Mouse (Mus musculus) hindbrain, embryonic 12.5 days (tissue): ENCODE measurements around the gene Amh. TPM values are rescaled to one million over a fixed set of nuclear protein-coding genes. Genes with fewer than 3 reads are reported as not detected.

Source experiments
- ATAC-seq: fragments of 200-750 bp; cut with Nextera tagmentation; 2 replicates; pipeline ENCODE4 v1.8.0; 2017; ENCODE audit warnings: moderate TSS enrichment; ENCODE audit not compliant: low FRiP score
- H3K27ac ChIP-seq: fragments of 300-500 bp; sonication (generic); 2 replicates; pipeline ENCODE4 v1.5.1; 2016; ENCODE audit warnings: mild to moderate bottlenecking
- H3K27me3 ChIP-seq: fragments of 300-500 bp; sonication (generic); 2 replicates; pipeline ENCODE4 v1.6.1; 2016; ENCODE audit warnings: mild to moderate bottlenecking
- H3K36me3 ChIP-seq: fragments of 300-500 bp; sonication (generic); 2 replicates; pipeline ENCODE4 v1.6.1; 2016; ENCODE audit warnings: mild to moderate bottlenecking
- H3K4me1 ChIP-seq: fragments of 300-500 bp; sonication (generic); 2 replicates; pipeline ENCODE4 v1.6.1; 2016
- H3K4me2 ChIP-seq: fragments of 300-500 bp; sonication (generic); replicated peaks from 2 replicates; pipeline ENCODE4 v1.6.1; 2016; ENCODE audit warnings: mild to moderate bottlenecking
- H3K4me3 ChIP-seq: fragments of 300-500 bp; sonication (generic); 2 replicates; pipeline ENCODE4 v1.5.1; 2016; ENCODE audit warnings: mild to moderate bottlenecking
- H3K9ac ChIP-seq: fragments of 300-500 bp; sonication (generic); 2 replicates; pipeline ENCODE4 v1.6.1; 2016; ENCODE audit warnings: mild to moderate bottlenecking, moderate library complexity
- H3K9me3 ChIP-seq: fragments of 300-500 bp; sonication (generic); replicated peaks from 2 replicates; pipeline ENCODE4 v1.6.1; 2016; ENCODE audit warnings: mild to moderate bottlenecking
- WGBS: fragments of 180-500 bp; shearing (Covaris S2); methylation state at CpG from one replicate; pipeline ENCODE4 v1.1.7; 2016; 5-methylcytosine and 5-hydroxymethylcytosine counted together
- polyA plus RNA-seq: library from polyadenylated mRNA; unstranded; fragments of >200 nt; fragmentation: Nextera tagmentation; extraction: Ambion mirVana; gene quantifications from 2 replicates; pipeline ENCODE4 v1.2.1, GENCODE M21; 2016

Amh gene
- polyA plus RNA-seq, 1 experiment from 2014 or later, result not detected

DNA sequence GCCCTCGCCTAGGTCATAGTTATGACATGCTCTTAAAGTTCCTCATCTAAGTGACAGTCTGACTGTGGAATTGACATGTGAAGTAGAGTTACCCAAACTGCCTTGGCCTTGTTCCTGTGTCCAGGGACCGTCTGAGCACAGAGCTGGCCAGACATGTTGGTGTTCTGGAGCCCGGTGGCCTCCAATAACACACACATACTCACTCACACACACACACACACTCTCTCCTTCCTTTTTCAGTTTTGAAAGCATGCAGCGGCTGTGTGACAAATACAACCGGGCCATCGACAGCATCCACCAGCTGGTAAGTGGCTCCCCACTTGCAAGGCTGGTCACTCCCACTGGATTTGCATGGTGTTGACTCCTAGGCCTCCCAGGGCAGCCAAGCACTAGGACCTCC is 36.7 kb upstream of the Amh start:
- no peak overlapping the region for H3K4me2 ChIP-seq
- no peak for ATAC-seq
- no peak overlapping the region for H3K9ac ChIP-seq
- WGBS, result 91% methylated on average over 6 of the region's 6 CpGs
- peaks cover 88% of the 10 kb centered on the region for H3K36me3 ChIP-seq
- H3K27ac ChIP-seq, result no peak overlapping the region
- no peaks in the 10 kb centered on the region for H3K27me3 ChIP-seq
- no peak overlapping the region for H3K4me3 ChIP-seq
- H3K4me1 ChIP-seq, result no peaks in the 10 kb centered on the region
- no peaks in the 10 kb centered on the region for H3K9me3 ChIP-seq

GRCm38 (mm10) chr10:80773816-80774215 is 31.2 kb upstream of the Amh start:
- H3K4me3 ChIP-seq, result no peak overlapping the region
- H3K9me3 ChIP-seq, result no peaks in the 10 kb centered on the region
- ATAC-seq, result no peak
- H3K4me2 ChIP-seq, result no peak overlapping the region
- WGBS, result 93% methylated on average over 5 of the region's 5 CpGs
- no peaks in the 10 kb centered on the region for H3K27me3 ChIP-seq
- H3K4me1 ChIP-seq, result 0 out of 2 replicates have a peak, but pooled peaks cover 2% of the 10 kb centered on the region
- no peak overlapping the region for H3K27ac ChIP-seq
- H3K9ac ChIP-seq, result no peak overlapping the region
- H3K36me3 ChIP-seq, result peaks cover 100% of the 10 kb centered on the region

GRCm38 (mm10) chr10:80774549-80774948 is 30.5 kb upstream of the Amh start:
- peaks cover 99% of the 10 kb centered on the region for H3K36me3 ChIP-seq

GRCm38 (mm10) chr10:80774981-80775380 is 30.1 kb upstream of the Amh start:
- Histone ChIP-seq H3K36me3 (peaks cover 99% of the 10 kb centered on the region), H3K27me3 (no peaks in the 10 kb centered on the region), H3K9ac (0 out of 2 replicates have a peak overlapping the region, but pooled peaks have one; percentile 3), H3K4me3 (no peak overlapping the region), H3K4me1 (0 out of 2 replicates have a peak, but pooled peaks cover 2% of the 10 kb centered on the region), H3K27ac (no peak overlapping the region), H3K9me3 (no peaks in the 10 kb centered on the region), H3K4me2 (no peak overlapping the region)
- 89% methylated on average over 4 of the region's 4 CpGs for WGBS
- 0 out of 2 replicates have a peak, but pooled peaks have one; percentile 4 for ATAC-seq

More at GRCm38 (mm10) chr10:80774549-80774948, 30.5 kb upstream of the Amh start:
- Histone ChIP-seq H3K4me2 (no peak overlapping the region), H3K9ac (0 out of 2 replicates have a peak overlapping the region, but pooled peaks have one; percentile 18), H3K27me3 (no peaks in the 10 kb centered on the region), H3K4me3 (no peak overlapping the region), H3K9me3 (no peaks in the 10 kb centered on the region), H3K4me1 (0 out of 2 replicates have a peak, but pooled peaks cover 2% of the 10 kb centered on the region), H3K27ac (peak overlapping the region; percentile 5; the same call in 1 of the 2 replicates)
- peak; percentile 50; the same call in 1 of the 2 replicates for ATAC-seq
- 70% methylated on average over 2 of the region's 2 CpGs for WGBS

DNA sequence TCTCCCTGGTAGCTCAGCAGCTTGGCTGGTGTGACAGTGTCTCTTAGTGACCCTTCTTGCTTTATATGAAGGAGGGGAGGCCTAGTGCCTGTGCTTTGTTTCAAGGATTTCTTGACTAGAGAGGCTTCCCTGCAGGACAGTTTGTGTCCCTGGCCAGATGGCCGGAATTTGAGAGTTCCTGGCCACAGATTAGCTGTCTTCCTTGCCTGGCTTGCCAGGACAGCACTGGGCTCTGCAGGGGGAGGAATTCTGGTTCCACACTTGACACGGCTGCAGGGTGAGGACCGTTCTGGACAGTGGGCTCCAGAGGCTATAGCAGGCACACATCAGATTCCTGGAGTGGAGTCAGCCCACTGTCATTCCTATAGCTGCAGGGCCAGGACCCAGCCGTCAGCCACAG is 29.3 kb upstream of the Amh start:
- 96% methylated on average over 4 of the region's 4 CpGs for WGBS
- no peak for ATAC-seq
- H3K36me3 ChIP-seq, result peaks cover 97% of the 10 kb centered on the region

GRCm38 (mm10) chr10:80776358-80776869 is 28.6 kb upstream of the Amh start:
- 87% methylated on average over 6 of the region's 6 CpGs for WGBS
- peaks cover 97% of the 10 kb centered on the region for H3K36me3 ChIP-seq

More for the DNA sequence above, 29.3 kb upstream of the Amh start:
- Histone ChIP-seq H3K4me2 (no peak overlapping the region), H3K27ac (no peak overlapping the region), H3K4me1 (0 out of 2 replicates have a peak, but pooled peaks cover 2% of the 10 kb centered on the region), H3K9me3 (no peaks in the 10 kb centered on the region), H3K4me3 (no peak overlapping the region), H3K9ac (no peak overlapping the region), H3K27me3 (no peaks in the 10 kb centered on the region)

DNA sequence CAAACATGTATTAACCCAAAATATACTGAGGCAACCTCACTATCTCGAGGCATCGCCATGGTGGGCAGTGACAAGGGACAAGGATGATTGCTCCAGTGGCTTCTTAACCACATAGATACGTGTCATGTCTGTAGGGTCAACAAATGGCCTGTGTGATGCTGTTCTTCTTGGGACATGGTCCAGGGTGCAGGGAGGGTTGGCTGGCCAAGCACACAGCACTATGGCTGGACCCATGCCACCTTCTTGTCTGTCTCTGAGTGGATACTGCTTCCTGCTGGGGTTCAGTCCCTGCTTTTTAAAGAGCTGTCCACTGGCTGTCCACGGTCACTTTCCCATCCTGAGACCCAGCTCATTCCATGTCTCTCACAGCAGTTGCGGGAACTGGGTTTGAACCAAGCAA is 27.9 kb upstream of the Amh start:
- no peaks in the 10 kb centered on the region for H3K27me3 ChIP-seq
- no peak overlapping the region for H3K4me3 ChIP-seq
- H3K4me1 ChIP-seq, result 0 out of 2 replicates have a peak, but pooled peaks cover 2% of the 10 kb centered on the region
- H3K36me3 ChIP-seq, result peaks cover 97% of the 10 kb centered on the region
- no peaks in the 10 kb centered on the region for H3K9me3 ChIP-seq
- H3K27ac ChIP-seq, result no peak overlapping the region
- H3K4me2 ChIP-seq, result no peak overlapping the region
- no peak for ATAC-seq
- H3K9ac ChIP-seq, result no peak overlapping the region
- WGBS, result 96% methylated on average over 5 of the region's 5 CpGs

More at GRCm38 (mm10) chr10:80776358-80776869, 28.6 kb upstream of the Amh start:
- no peak overlapping the region for H3K9ac ChIP-seq
- 0 out of 2 replicates have a peak, but pooled peaks cover 2% of the 10 kb centered on the region for H3K4me1 ChIP-seq
- no peak overlapping the region for H3K27ac ChIP-seq
- H3K4me2 ChIP-seq, result no peak overlapping the region
- H3K4me3 ChIP-seq, result no peak overlapping the region
- H3K9me3 ChIP-seq, result no peaks in the 10 kb centered on the region
- no peaks in the 10 kb centered on the region for H3K27me3 ChIP-seq
- ATAC-seq, result no peak

GRCm38 (mm10) chr10:80779565-80779964 is 25.5 kb upstream of the Amh start:
- H3K4me2 ChIP-seq, result no peak overlapping the region
- H3K9me3 ChIP-seq, result no peaks in the 10 kb centered on the region
- no peak overlapping the region for H3K27ac ChIP-seq
- no peak for ATAC-seq
- H3K27me3 ChIP-seq, result no peaks in the 10 kb centered on the region
- H3K4me1 ChIP-seq, result no peaks in the 10 kb centered on the region
- H3K36me3 ChIP-seq, result peaks cover 97% of the 10 kb centered on the region
- H3K9ac ChIP-seq, result no peak overlapping the region
- H3K4me3 ChIP-seq, result no peak overlapping the region

- Histone ChIP-seq H3K9ac (no peak overlapping the region), H3K4me3 (no peak overlapping the region), H3K27me3 (no peaks in the 10 kb centered on the region), H3K36me3 (peaks cover 98% of the 10 kb centered on the region), H3K4me2 (no peak overlapping the region), H3K9me3 (no peaks in the 10 kb centered on the region), H3K27ac (no peak overlapping the region), H3K4me1 (no peaks in the 10 kb centered on the region)
- WGBS, result 97% methylated on average over 2 of the region's 2 CpGs
- ATAC-seq, result no peak
These were observed 20.7 kb upstream of the Amh start for GRCm38 (mm10) chr10:80784302-80784701.

DNA sequence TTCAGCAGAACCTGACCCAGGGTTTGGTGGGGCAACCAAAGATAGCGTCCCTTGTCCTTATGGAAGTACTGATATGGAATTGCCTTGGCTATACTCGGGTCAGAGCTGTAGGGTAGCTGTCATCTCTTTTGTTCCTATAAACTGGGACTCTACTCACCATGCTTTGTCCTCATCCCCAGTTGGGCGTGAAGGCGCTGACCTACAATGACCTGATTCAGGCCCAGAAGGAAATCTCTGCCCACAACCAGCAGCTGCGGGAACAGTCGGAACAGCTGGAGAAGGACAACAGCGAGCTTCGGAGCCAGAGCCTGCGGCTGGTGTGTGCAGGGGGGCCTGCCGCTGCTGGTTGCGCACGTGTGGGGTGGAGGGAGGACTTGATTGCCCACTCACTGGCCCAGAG is 20.2 kb upstream of the Amh start:
- Histone ChIP-seq H3K27ac (no peak overlapping the region), H3K36me3 (peaks cover 96% of the 10 kb centered on the region), H3K4me1 (no peaks in the 10 kb centered on the region), H3K4me3 (no peak overlapping the region), H3K9ac (no peak overlapping the region), H3K9me3 (no peaks in the 10 kb centered on the region), H3K27me3 (no peaks in the 10 kb centered on the region), H3K4me2 (no peak overlapping the region)
- no peak for ATAC-seq
- WGBS, result 59% methylated on average over 12 of the region's 12 CpGs

- no peak for ATAC-seq
These were observed 19.1 kb upstream of the Amh start for GRCm38 (mm10) chr10:80785963-80786362.

GRCm38 (mm10) chr10:80787517-80787916 is 17.5 kb upstream of the Amh start:
- Histone ChIP-seq H3K36me3 (peaks cover 95% of the 10 kb centered on the region), H3K27me3 (no peaks in the 10 kb centered on the region), H3K4me1 (no peaks in the 10 kb centered on the region), H3K4me2 (no peak overlapping the region), H3K9ac (no peak overlapping the region), H3K4me3 (no peak overlapping the region), H3K27ac (no peak overlapping the region), H3K9me3 (no peaks in the 10 kb centered on the region)
- no peak for ATAC-seq
- WGBS, result 87% methylated on average over 2 of the region's 2 CpGs

More at GRCm38 (mm10) chr10:80785963-80786362, 19.1 kb upstream of the Amh start:
- H3K36me3 ChIP-seq, result peaks cover 95% of the 10 kb centered on the region
- H3K9ac ChIP-seq, result no peak overlapping the region
- no peak overlapping the region for H3K4me3 ChIP-seq
- no peak overlapping the region for H3K27ac ChIP-seq
- no peak overlapping the region for H3K4me2 ChIP-seq
- WGBS, result 97% methylated on average over 11 of the region's 11 CpGs
- H3K27me3 ChIP-seq, result no peaks in the 10 kb centered on the region
- no peaks in the 10 kb centered on the region for H3K4me1 ChIP-seq
- H3K9me3 ChIP-seq, result no peaks in the 10 kb centered on the region
